Mouse (Mus musculus): ENCODE results near the gene Pea15a. TPM values are rescaled to one million over a fixed set of nuclear protein-coding genes. Genes with fewer than 3 reads are reported as not detected.

Pea15a gene
- total and polyA plus RNA-seq, 2 experiments from 2014 or later, result 281 to 475 TPM

DNA sequence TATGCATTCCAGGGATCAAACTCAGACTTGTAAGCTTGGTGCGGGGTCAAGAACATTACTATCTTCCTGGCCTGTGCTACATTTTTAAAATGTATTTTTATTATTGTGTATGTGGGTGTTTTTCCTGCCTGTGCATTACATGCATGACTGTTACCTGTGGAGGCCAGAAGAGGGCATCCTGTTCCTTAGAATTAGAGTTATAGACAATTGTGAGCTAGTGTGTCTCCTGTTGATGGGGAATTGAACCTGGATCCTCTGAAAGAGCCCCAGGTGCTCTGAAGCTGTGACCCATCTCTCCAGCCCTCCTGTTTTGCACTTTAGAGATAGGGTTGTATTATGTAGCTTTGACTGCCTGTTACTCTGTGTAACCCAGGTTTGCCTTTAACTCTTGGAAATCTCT lies 44.6 kb downstream of the Pea15a start:
- Histone ChIP-seq H3K27ac (ENCODE audit: low read depth, low read length) (no peak overlapping the region), H3K27me3 (ENCODE audit: insufficient read depth, low read length) (no peaks in the 10 kb centered on the region), H3K9ac (no peak overlapping the region), H3K4me2 (ENCODE audit: low read depth) (no peak overlapping the region), H3K4me3 (ENCODE audit: low read depth, low read length) (no peak overlapping the region), H3K4me1 (ENCODE audit: insufficient read depth) (no peaks in the 10 kb centered on the region), H3K36me3 (ENCODE audit: insufficient read depth) (peaks cover 10% of the 10 kb centered on the region), H3K9me3 (ENCODE audit: low read length) (no peaks in the 10 kb centered on the region)
- TF ChIP-seq CTCF (IDR thresholded peaks at IDR 0.05; ENCODE audit: low read depth), result peak; percentile 71
- peak; percentile 69 for ATAC-seq
- WGBS, result 96% methylated on average over 1 of the region's 1 CpGs
- DNase-seq, result peak; percentile 58

DNA sequence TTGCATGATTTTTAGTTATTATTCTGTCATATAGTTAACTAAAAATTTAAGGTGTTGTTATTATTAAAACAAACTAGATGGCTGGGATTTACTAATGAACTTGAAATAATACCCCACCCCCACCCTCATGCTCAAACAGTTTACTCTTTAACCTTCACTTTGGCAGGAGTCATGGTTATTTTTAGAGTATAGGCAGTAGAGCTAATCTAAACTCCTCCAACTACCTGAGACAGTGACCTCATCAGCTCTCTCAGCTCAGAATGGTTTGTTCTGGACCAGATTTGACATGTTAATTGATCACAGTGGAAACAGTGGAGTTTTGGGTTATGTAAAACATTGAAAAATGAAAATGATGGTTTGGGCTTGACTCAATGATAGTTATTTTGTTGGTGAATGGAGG lies 46.1 kb downstream of the Pea15a start:
- no peak overlapping the region for H3K9ac ChIP-seq
- no peaks in the 10 kb centered on the region for H3K27me3 ChIP-seq (ENCODE audit: insufficient read depth, low read length)
- DNase-seq (no peak), ATAC-seq (no peak)
- H3K4me2 ChIP-seq (ENCODE audit: low read depth), result no peak overlapping the region
- no peak overlapping the region for H3K27ac ChIP-seq (ENCODE audit: low read depth, low read length)
- no peak overlapping the region for H3K4me3 ChIP-seq (ENCODE audit: low read depth, low read length)
- no peaks in the 10 kb centered on the region for H3K9me3 ChIP-seq (ENCODE audit: low read length)
- no peak for TF ChIP-seq CTCF (IDR thresholded peaks at IDR 0.05; ENCODE audit: low read depth)
- H3K4me1 ChIP-seq (ENCODE audit: insufficient read depth), result no peaks in the 10 kb centered on the region
- H3K36me3 ChIP-seq (ENCODE audit: insufficient read depth), result 0 out of 2 replicates have a peak, but pooled peaks cover 4% of the 10 kb centered on the region

DNA sequence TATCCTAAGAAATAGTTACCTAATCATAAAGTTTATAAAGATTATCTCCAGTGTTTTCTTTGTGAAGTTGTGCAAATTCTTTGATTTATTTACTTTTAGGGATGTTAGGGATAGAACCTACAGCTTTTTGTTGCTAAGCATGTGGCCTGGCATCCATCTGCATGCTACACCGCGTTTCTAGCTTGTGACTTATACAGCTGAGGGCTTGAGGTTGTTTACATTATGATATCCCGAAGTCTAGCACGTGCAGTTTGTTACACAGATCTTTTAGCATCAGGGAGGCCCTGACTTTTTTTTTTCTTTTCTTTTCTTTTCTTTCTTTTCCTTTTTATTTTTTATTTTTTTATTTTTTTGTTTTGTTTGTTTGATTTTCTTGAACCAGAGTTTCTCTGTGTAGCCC lies 46.6 kb downstream of the Pea15a start:
- no peaks in the 10 kb centered on the region for H3K27me3 ChIP-seq (ENCODE audit: insufficient read depth, low read length)
- no peaks in the 10 kb centered on the region for H3K4me1 ChIP-seq (ENCODE audit: insufficient read depth)
- no peak for TF ChIP-seq CTCF (IDR thresholded peaks at IDR 0.05; ENCODE audit: low read depth)
- no peak overlapping the region for H3K4me3 ChIP-seq (ENCODE audit: low read depth, low read length)
- H3K9me3 ChIP-seq (ENCODE audit: low read length), result no peaks in the 10 kb centered on the region
- ATAC-seq (no peak), DNase-seq (no peak)
- H3K27ac ChIP-seq (ENCODE audit: low read depth, low read length), result no peak overlapping the region
- 0 out of 2 replicates have a peak, but pooled peaks cover 6% of the 10 kb centered on the region for H3K36me3 ChIP-seq (ENCODE audit: insufficient read depth)
- H3K4me2 ChIP-seq (ENCODE audit: low read depth), result no peak overlapping the region
- H3K9ac ChIP-seq, result no peak overlapping the region
- WGBS, result 72% methylated on average over 4 of the region's 4 CpGs

DNA sequence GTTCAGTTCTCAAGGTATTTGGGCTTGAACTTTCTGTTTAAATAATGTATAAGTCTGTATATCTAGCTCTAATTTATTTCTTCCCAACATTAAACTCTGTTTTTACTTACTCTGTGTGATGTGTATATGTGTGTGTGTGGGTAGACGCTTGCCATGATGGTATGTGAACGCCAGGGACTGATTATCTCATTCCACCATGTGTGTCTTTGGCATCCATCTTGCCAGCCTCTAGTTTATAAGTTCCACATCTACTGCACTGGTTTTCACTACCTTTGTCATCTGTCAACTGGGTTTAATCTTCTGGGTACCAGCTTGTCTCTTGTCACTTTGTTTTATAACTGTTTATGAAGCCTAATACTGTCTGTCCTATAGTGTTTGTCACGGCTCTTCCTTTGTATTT lies 51.1 kb downstream of the Pea15a start:
- DNase-seq (no peak), ATAC-seq (no peak)
- Histone ChIP-seq H3K4me3 (ENCODE audit: low read depth, low read length) (no peak overlapping the region), H3K27me3 (ENCODE audit: insufficient read depth, low read length) (no peaks in the 10 kb centered on the region), H3K36me3 (ENCODE audit: insufficient read depth) (peaks cover 31% of the 10 kb centered on the region), H3K4me1 (ENCODE audit: insufficient read depth) (no peaks in the 10 kb centered on the region), H3K27ac (ENCODE audit: low read depth, low read length) (no peak overlapping the region), H3K9me3 (ENCODE audit: low read length) (no peaks in the 10 kb centered on the region), H3K4me2 (ENCODE audit: low read depth) (no peak overlapping the region), H3K9ac (no peak overlapping the region)
- no peak for TF ChIP-seq CTCF (IDR thresholded peaks at IDR 0.05; ENCODE audit: low read depth)
- 81% methylated on average over 3 of the region's 3 CpGs for WGBS

DNA sequence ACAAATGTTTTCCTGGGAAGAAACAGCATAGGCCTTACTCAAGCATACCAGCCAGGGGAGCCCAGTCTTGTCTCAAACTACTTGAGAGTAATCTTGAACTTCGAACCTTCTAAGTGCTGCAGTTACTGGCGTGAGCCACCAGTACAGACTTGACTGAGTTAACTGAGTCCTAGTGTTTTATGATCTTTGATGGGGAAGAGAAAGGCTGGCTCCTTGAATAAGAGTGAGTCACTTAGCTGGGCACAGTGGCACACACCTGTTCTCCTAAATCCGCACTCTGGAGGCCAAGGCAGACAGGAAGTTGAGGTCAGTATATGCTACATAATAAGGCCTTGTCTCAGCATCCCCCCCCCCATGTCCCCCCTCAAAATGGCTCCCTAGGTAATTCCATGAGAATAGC lies 52.1 kb downstream of the Pea15a start:
- H3K4me2 ChIP-seq (ENCODE audit: low read depth), result no peak overlapping the region
- H3K4me3 ChIP-seq (ENCODE audit: low read depth, low read length), result no peak overlapping the region
- H3K27me3 ChIP-seq (ENCODE audit: insufficient read depth, low read length), result no peaks in the 10 kb centered on the region
- H3K36me3 ChIP-seq (ENCODE audit: insufficient read depth), result peaks cover 31% of the 10 kb centered on the region
- H3K9ac ChIP-seq, result no peak overlapping the region
- no peak overlapping the region for H3K27ac ChIP-seq (ENCODE audit: low read depth, low read length)
- no peaks in the 10 kb centered on the region for H3K9me3 ChIP-seq (ENCODE audit: low read length)
- peaks cover 6% of the 10 kb centered on the region; the same call in 1 of the 2 replicates for H3K4me1 ChIP-seq (ENCODE audit: insufficient read depth)
- WGBS, result 93% methylated on average over 3 of the region's 3 CpGs
- no peak for DNase-seq
- no peak for ATAC-seq
- TF ChIP-seq CTCF (IDR thresholded peaks at IDR 0.05; ENCODE audit: low read depth), result no peak

DNA sequence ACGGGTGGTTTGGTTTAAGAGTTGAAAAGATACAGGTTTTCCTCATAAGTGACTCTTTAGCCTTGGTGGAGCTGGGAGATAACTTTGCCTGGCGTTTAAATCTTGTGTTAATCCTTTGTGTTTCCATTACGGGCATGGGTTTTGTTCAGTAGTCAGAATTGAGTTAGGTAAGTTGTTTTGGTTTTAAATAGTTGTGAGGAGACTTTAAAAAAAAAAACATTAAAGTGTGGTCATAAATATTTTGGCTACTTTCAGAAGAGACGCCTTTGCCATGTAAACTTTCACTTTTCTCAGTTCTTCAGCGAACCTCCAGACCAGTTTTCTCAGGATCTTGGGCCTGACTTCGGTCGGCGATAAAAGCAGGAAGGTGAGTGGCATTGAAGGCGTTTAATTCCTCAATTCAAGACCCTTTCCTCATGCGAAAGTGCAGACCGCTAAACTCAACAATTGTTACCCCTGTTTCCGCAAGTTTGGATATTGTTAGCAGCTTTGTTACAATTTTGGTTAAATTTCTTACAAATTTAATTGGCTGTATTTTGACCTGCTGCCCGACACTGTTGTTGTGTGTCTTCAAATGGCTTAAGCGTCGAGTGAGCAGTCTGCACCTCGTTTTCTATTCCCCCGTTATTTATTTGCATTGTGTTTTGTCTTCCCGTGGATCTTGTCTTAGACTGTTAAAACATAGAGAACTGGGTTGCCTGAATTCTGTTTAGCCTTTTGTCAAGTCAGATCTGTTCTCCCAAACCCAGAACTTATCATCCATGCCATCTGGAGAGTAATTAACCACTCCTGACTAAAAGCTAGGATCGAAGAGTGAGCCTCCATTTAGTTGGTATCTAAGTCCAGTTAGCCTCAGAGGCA lies 57.4 kb downstream of the Pea15a start:
- Histone ChIP-seq H3K4me1 (ENCODE audit: insufficient read depth) (peaks cover 10% of the 10 kb centered on the region; the same call in 1 of the 2 replicates), H3K36me3 (ENCODE audit: insufficient read depth) (peaks cover 18% of the 10 kb centered on the region), H3K4me2 (ENCODE audit: low read depth) (peak overlapping the region; percentile 47), H3K27me3 (ENCODE audit: insufficient read depth, low read length) (no peaks in the 10 kb centered on the region), H3K27ac (ENCODE audit: low read depth, low read length) (peak overlapping the region; percentile 92; the same call in 1 of the 2 replicates), H3K9me3 (ENCODE audit: low read length) (no peaks in the 10 kb centered on the region), H3K4me3 (ENCODE audit: low read depth, low read length) (peak overlapping the region; percentile 99), H3K9ac (peak overlapping the region; percentile 100)
- 6% methylated on average over 19 of the region's 19 CpGs for WGBS
- no peak for DNase-seq
- no peak for ATAC-seq
- no peak for TF ChIP-seq CTCF (IDR thresholded peaks at IDR 0.05; ENCODE audit: low read depth)

DNA sequence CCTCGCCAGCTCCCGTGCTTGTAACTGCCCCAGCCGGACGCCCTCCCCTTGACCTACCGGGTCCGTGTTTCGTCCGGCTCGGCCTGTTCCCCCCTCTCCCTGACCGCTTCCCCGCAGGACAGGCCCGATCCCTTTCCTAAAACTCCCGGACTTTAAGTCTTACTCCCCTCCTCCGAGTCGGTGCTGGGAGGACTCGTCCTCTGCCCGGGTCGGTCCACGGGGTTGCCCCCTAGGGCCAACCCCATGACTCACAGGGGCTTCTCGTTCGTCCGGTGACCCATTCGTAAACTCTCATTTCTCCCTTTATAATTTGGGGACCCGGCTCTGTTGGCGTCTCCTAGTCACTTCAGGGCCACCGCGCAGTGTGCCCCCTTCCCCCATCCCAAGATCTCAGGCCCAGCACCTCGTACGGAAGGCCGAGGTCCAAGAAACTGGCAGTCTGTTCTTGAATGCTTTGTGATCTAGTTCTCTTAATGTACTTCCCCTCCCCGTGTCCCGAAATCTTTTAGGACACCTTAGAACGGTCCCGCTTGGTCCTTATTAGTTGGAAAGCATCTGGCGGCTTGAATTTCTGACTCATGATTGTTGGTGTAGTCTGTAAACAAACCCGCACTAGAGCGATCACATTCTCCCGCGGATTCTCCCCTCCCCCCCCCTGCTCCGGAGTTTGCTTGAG lies 58.2 kb downstream of the Pea15a start:
- peak; percentile 40 for ATAC-seq
- peak overlapping the region; percentile 100 for H3K9ac ChIP-seq

More for the DNA sequence above, 58.2 kb downstream of the Pea15a start:
- Histone ChIP-seq H3K4me1 (ENCODE audit: insufficient read depth) (peaks cover 10% of the 10 kb centered on the region; the same call in 1 of the 2 replicates), H3K27me3 (ENCODE audit: insufficient read depth, low read length) (no peaks in the 10 kb centered on the region), H3K36me3 (ENCODE audit: insufficient read depth) (peaks cover 16% of the 10 kb centered on the region), H3K9me3 (ENCODE audit: low read length) (no peaks in the 10 kb centered on the region), H3K27ac (ENCODE audit: low read depth, low read length) (peak overlapping the region; percentile 92), H3K4me3 (ENCODE audit: low read depth, low read length) (peak overlapping the region; percentile 99), H3K4me2 (ENCODE audit: low read depth) (peak overlapping the region; percentile 47)
- TF ChIP-seq CTCF (IDR thresholded peaks at IDR 0.05; ENCODE audit: low read depth), result peak; percentile 1; the same call in 1 of the 2 replicates
- WGBS, result under 1% methylated on average over 40 of the region's 40 CpGs
- DNase-seq, result peak; percentile 44
